Mouse (Mus musculus): ENCODE data around the gene Il12rb1. TPM values are rescaled to one million over a fixed set of nuclear protein-coding genes. Genes with fewer than 3 reads are reported as not detected.
A peak's percentile ranks its signal among the peaks of the same experiment; 100 is the strongest.

Gene Il12rb1
- polyA plus RNA-seq, 1 experiment from 2014 or later, result 0.18 TPM

DNA sequence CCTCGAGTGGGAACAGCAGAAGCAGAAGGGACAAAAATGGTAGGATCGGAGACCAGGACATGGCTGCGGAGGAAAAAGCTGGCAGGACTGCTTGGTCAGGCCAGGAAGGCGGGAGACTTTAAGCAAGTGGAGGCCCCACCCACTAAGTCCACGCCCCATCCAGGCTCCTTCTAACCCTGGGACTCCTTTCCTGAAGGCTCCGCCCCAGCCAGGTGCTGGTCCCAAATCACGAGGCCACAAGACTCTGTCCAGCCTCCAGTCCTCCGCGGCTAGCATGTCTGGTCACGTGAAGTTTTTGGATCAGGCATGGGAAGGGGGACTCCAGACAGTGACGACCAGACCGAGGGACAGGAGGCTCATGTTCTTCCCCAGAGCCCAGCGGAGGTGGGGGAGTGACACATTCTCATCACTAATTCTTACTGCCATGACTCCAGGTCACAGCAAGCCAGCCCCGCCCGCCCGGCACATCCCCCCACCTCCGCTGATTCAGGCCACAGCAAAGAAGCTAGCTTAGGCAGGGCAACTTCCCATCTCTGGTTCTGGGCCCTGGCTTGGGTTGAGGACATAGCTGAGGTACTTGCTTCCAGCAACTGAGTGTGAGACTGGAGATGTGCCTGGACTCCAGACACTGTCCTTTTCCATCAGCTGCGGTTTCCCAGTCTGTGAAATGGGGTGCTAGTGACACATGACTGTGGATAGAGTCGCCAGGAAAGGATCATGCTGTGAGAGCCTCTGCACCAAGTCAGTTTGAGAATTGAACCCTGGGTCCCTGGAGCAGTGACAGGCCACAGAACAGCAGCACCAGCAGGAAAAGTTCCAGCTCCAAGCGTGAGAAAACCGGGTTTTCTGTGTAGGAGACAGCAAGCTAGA lies 41.4 kb upstream of the Il12rb1 start:
- Histone ChIP-seq H3K36me3 (peaks cover 40% of the 10 kb centered on the region), H3K9me3 (replicated peaks) (no peaks in the 10 kb centered on the region), H3K4me1 (peaks cover 95% of the 10 kb centered on the region), H3K4me2 (peak overlapping the region; percentile 93), H3K4me3 (peak overlapping the region; percentile 63), H3K9ac (peak overlapping the region; percentile 76), H3K27me3 (replicated peaks) (0 out of 2 replicates have a peak, but pooled peaks cover 4% of the 10 kb centered on the region), H3K27ac (peak overlapping the region; percentile 91)
- ATAC-seq, result peak; percentile 44
- 12% methylated on average over 21 of the region's 21 CpGs for WGBS (ENCODE audit: insufficient replicate concordance)

- Histone ChIP-seq H3K27me3 (replicated peaks) (0 out of 2 replicates have a peak, but pooled peaks cover 4% of the 10 kb centered on the region), H3K4me2 (no peak overlapping the region), H3K4me1 (peaks cover 88% of the 10 kb centered on the region), H3K4me3 (no peak overlapping the region), H3K27ac (no peak overlapping the region), H3K36me3 (peaks cover 47% of the 10 kb centered on the region), H3K9me3 (replicated peaks) (no peaks in the 10 kb centered on the region), H3K9ac (no peak overlapping the region)
- ATAC-seq, result no peak
- WGBS (ENCODE audit: insufficient replicate concordance), result 77% methylated on average over 6 of the region's 6 CpGs
These were observed 40.7 kb upstream of the Il12rb1 start for GRCm38 (mm10) chr8:70767503-70767902.

- Histone ChIP-seq H3K4me3 (no peak overlapping the region), H3K27me3 (replicated peaks) (0 out of 2 replicates have a peak, but pooled peaks cover 4% of the 10 kb centered on the region), H3K9ac (no peak overlapping the region), H3K4me1 (peaks cover 81% of the 10 kb centered on the region), H3K36me3 (peaks cover 51% of the 10 kb centered on the region), H3K27ac (no peak overlapping the region), H3K9me3 (replicated peaks) (no peaks in the 10 kb centered on the region), H3K4me2 (no peak overlapping the region)
- WGBS (ENCODE audit: insufficient replicate concordance), result 85% methylated on average over 32 of the region's 32 CpGs
- ATAC-seq, result no peak
These were observed 39.9 kb upstream of the Il12rb1 start for GRCm38 (mm10) chr8:70768231-70768776.

GRCm38 (mm10) chr8:70768956-70769355 lies 39.3 kb upstream of the Il12rb1 start:
- peak overlapping the region; percentile 7; the same call in 1 of the 2 replicates for H3K4me2 ChIP-seq
- WGBS (ENCODE audit: insufficient replicate concordance), result 79% methylated on average over 16 of the region's 16 CpGs
- H3K9ac ChIP-seq, result no peak overlapping the region
- peaks cover 57% of the 10 kb centered on the region for H3K36me3 ChIP-seq
- H3K27me3 ChIP-seq (replicated peaks), result 0 out of 2 replicates have a peak, but pooled peaks cover 4% of the 10 kb centered on the region
- peaks cover 81% of the 10 kb centered on the region for H3K4me1 ChIP-seq
- H3K9me3 ChIP-seq (replicated peaks), result no peaks in the 10 kb centered on the region
- ATAC-seq, result no peak
- 0 out of 2 replicates have a peak overlapping the region, but pooled peaks have one; percentile 23 for H3K27ac ChIP-seq
- no peak overlapping the region for H3K4me3 ChIP-seq

GRCm38 (mm10) chr8:70769359-70769758 lies 38.9 kb upstream of the Il12rb1 start:
- H3K27me3 ChIP-seq (replicated peaks), result 0 out of 2 replicates have a peak, but pooled peaks cover 4% of the 10 kb centered on the region
- H3K36me3 ChIP-seq, result peaks cover 61% of the 10 kb centered on the region
- peak overlapping the region; percentile 72 for H3K27ac ChIP-seq
- peak; percentile 71 for ATAC-seq
- H3K4me1 ChIP-seq, result peaks cover 81% of the 10 kb centered on the region
- H3K9me3 ChIP-seq (replicated peaks), result no peaks in the 10 kb centered on the region
- peak overlapping the region; percentile 37; the same call in 1 of the 2 replicates for H3K9ac ChIP-seq
- peak overlapping the region; percentile 45 for H3K4me2 ChIP-seq
- H3K4me3 ChIP-seq, result no peak overlapping the region
- WGBS (ENCODE audit: insufficient replicate concordance), result 4% methylated on average over 26 of the region's 26 CpGs

DNA sequence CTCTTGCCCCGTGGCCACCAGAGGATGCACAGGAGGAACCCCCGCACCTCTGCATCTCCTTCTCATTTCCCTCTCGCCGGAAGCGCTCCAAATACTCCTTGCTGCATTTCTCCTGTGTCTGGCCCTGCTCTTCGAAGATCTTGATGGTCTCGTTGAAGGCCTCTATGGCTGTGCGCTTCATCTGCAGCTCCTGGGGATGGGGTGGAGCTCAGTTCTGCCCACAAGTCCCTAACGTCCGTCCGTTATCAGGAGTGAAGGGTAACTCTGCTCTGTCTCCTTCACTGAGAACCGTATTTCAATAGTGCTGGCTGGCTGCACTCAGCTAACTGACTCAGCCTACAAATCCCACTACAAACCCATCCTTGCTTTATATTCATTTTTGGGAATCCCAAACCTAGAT lies 38.4 kb upstream of the Il12rb1 start:
- peaks cover 66% of the 10 kb centered on the region for H3K36me3 ChIP-seq
- H3K4me2 ChIP-seq, result peak overlapping the region; percentile 45
- peak overlapping the region; percentile 37 for H3K9ac ChIP-seq

DNA sequence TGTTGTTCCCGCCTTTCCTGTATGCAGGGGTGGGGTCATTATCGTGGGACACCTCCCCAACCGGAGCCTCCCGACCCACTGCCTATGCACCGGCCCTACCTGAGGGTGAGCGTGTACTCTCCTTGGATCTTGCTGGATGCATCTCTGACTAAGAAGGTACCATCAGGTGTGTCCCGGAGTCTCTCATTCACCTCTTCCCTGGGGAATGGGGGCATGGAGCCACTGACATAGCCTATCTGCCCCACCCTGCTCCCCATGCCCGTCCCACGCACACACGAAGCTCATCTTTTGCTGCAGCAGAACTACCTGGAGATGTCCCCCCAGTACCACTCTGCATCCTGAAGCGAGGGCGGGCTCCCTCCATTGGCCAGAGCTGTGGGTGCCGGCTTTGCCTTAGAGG lies 37.5 kb upstream of the Il12rb1 start:
- 83% methylated on average over 13 of the region's 13 CpGs for WGBS (ENCODE audit: insufficient replicate concordance)

More for the DNA sequence above, 38.4 kb upstream of the Il12rb1 start:
- H3K27ac ChIP-seq, result peak overlapping the region; percentile 72
- peaks cover 80% of the 10 kb centered on the region for H3K4me1 ChIP-seq
- WGBS (ENCODE audit: insufficient replicate concordance), result 36% methylated on average over 12 of the region's 12 CpGs
- H3K9me3 ChIP-seq (replicated peaks), result no peaks in the 10 kb centered on the region
- peak; percentile 50 for ATAC-seq
- H3K4me3 ChIP-seq, result peak overlapping the region; percentile 11; the same call in 1 of the 2 replicates
- 0 out of 2 replicates have a peak, but pooled peaks cover 4% of the 10 kb centered on the region for H3K27me3 ChIP-seq (replicated peaks)

GRCm38 (mm10) chr8:70771217-70771616 lies 37.0 kb upstream of the Il12rb1 start:
- Histone ChIP-seq H3K4me2 (no peak overlapping the region), H3K4me1 (peaks cover 80% of the 10 kb centered on the region), H3K27me3 (replicated peaks) (0 out of 2 replicates have a peak, but pooled peaks cover 4% of the 10 kb centered on the region), H3K36me3 (peaks cover 71% of the 10 kb centered on the region), H3K4me3 (no peak overlapping the region), H3K9me3 (replicated peaks) (no peaks in the 10 kb centered on the region), H3K9ac (no peak overlapping the region), H3K27ac (no peak overlapping the region)
- 69% methylated on average over 7 of the region's 7 CpGs for WGBS (ENCODE audit: insufficient replicate concordance)
- no peak for ATAC-seq

More for the DNA sequence above, 37.5 kb upstream of the Il12rb1 start:
- Histone ChIP-seq H3K36me3 (peaks cover 71% of the 10 kb centered on the region), H3K9ac (no peak overlapping the region), H3K4me3 (no peak overlapping the region), H3K4me1 (peaks cover 80% of the 10 kb centered on the region), H3K4me2 (no peak overlapping the region), H3K27ac (no peak overlapping the region), H3K27me3 (replicated peaks) (0 out of 2 replicates have a peak, but pooled peaks cover 4% of the 10 kb centered on the region), H3K9me3 (replicated peaks) (no peaks in the 10 kb centered on the region)
- ATAC-seq, result no peak

DNA sequence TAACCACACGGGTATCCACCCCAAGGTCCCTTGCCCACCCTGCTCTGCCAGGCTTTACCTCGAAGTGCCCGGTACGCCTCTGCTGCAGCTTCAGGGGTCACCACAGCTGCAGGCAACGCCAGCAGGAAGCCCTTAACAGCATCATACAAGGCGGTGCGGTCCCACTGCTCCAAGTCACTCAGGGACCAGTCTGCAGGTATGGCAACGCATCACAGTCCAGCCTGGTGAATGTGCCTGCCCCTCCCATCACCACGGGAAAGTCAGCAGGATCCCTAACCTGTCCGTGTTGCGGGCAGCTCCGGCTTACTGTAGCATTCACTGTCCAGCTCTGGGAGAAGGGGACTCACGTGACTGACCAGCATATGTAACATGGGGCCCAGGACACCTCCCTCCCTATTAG lies 36.2 kb upstream of the Il12rb1 start:
- peaks cover 73% of the 10 kb centered on the region for H3K4me1 ChIP-seq
- H3K4me2 ChIP-seq, result no peak overlapping the region
- H3K27ac ChIP-seq, result no peak overlapping the region
- no peak for ATAC-seq
- no peak overlapping the region for H3K4me3 ChIP-seq
- 0 out of 2 replicates have a peak, but pooled peaks cover 4% of the 10 kb centered on the region for H3K27me3 ChIP-seq (replicated peaks)
- H3K9ac ChIP-seq, result no peak overlapping the region
- no peaks in the 10 kb centered on the region for H3K9me3 ChIP-seq (replicated peaks)
- 89% methylated on average over 13 of the region's 13 CpGs for WGBS (ENCODE audit: insufficient replicate concordance)
- H3K36me3 ChIP-seq, result peaks cover 71% of the 10 kb centered on the region

GRCm38 (mm10) chr8:70772890-70773289 lies 35.4 kb upstream of the Il12rb1 start:
- Histone ChIP-seq H3K27me3 (replicated peaks) (no peaks in the 10 kb centered on the region), H3K36me3 (peaks cover 66% of the 10 kb centered on the region), H3K4me2 (no peak overlapping the region), H3K9ac (no peak overlapping the region), H3K4me3 (no peak overlapping the region), H3K4me1 (peaks cover 70% of the 10 kb centered on the region), H3K27ac (no peak overlapping the region), H3K9me3 (replicated peaks) (no peaks in the 10 kb centered on the region)
- no peak for ATAC-seq
- 77% methylated on average over 9 of the region's 9 CpGs for whole genome bisulfite sequencing (ENCODE audit: insufficient replicate concordance)

- no peaks in the 10 kb centered on the region for H3K27me3 ChIP-seq (replicated peaks)
- H3K9me3 ChIP-seq (replicated peaks), result no peaks in the 10 kb centered on the region
- peaks cover 70% of the 10 kb centered on the region for H3K4me1 ChIP-seq
- WGBS (ENCODE audit: insufficient replicate concordance), result 84% methylated on average over 5 of the region's 5 CpGs
- no peak overlapping the region for H3K9ac ChIP-seq
- ATAC-seq, result no peak
- H3K36me3 ChIP-seq, result peaks cover 66% of the 10 kb centered on the region
- H3K4me3 ChIP-seq, result no peak overlapping the region
- H3K27ac ChIP-seq, result no peak overlapping the region; the same call in 1 of the 2 replicates
- H3K4me2 ChIP-seq, result no peak overlapping the region
These were observed 34.8 kb upstream of the Il12rb1 start for GRCm38 (mm10) chr8:70773410-70773809.

DNA sequence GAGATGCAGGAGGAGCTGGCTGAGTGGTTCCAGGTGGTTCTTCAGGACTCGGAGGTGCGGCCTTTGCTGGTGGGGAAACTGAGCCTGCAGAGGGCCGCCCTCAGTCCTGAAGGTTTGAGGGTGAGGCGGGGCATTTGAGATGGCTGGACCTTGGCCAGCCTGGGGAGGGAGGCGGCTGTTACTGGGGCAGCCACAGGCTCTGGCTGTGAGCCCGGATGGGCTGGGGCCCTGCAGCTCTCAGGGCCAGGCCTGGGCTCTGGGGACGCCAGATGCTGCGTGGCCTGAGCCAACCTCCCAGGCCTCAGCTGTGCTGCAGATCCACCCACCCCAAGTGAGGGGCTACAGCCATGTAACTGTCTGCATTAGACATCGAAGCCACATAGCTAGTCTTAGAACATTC lies 34.4 kb upstream of the Il12rb1 start:
- Histone ChIP-seq H3K27ac (no peak overlapping the region; the same call in 1 of the 2 replicates), H3K36me3 (peaks cover 66% of the 10 kb centered on the region), H3K4me3 (no peak overlapping the region), H3K9ac (no peak overlapping the region), H3K4me2 (no peak overlapping the region), H3K4me1 (peaks cover 70% of the 10 kb centered on the region), H3K9me3 (replicated peaks) (no peaks in the 10 kb centered on the region), H3K27me3 (replicated peaks) (no peaks in the 10 kb centered on the region)
- 82% methylated on average over 9 of the region's 9 CpGs for WGBS (ENCODE audit: insufficient replicate concordance)
- ATAC-seq, result no peak
